Mouse (Mus musculus) liver, embryonic 14.5 days (tissue): ENCODE results near the gene Anxa9.

Experiments
- CTCF ChIP-seq: IDR thresholded peaks from 2 replicates; pipeline ENCODE4 v1.5.1; 2016; ENCODE audit warnings: antibody characterized with exemption, low read depth, control low read depth
- EP300 ChIP-seq: IDR thresholded peaks from 2 replicates; pipeline ENCODE4 v1.6.1; 2016; ENCODE audit warnings: antibody characterized with exemption, low read depth

DNA sequence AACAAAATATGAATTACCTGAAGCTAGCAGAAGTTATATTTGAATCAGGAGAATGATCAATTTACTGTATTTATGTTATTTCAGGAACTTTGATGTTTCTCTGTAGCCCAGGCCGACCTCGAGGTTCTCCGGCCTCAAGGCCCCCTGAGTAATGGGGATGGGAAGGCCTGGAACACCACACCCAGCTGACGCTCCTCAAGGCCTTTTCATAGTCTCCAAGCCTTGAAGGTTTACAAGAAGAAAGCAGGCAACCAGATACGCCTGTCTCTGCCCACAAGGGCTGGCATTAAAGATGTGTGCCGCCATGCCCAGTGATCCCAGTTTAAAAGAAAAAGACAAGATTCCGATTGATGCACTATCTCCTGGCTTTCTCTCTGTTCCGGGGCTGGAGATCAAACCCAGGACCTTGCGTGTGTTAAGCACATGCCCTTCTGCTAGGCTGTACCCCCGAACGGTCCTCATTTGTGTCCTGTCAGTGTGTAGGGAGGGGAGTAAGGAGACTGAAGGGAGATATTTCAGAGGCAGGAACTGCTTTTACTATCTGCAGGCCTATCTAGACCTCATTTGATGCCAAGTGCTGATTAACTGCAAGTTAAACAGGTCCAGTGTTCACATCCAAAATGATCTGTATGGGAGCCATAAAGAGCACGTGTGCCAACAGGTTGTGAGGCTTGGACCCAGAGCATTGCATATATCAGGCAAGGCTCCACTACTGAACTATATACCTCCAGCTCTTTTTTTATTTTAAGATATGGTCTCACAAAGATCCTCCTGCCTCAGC lies 22.3 kb downstream of the Anxa9 start:
- no peak for TF ChIP-seq CTCF
- no peak for TF ChIP-seq EP300
